Mouse (Mus musculus) right cerebral cortex, postnatal 14 days (tissue): ENCODE measurements around the gene Ccdc61.

Experiments
- DNase-seq: peaks from one replicate; pipeline ENCODE4 v3.0.0; 2022

Ccdc61 gene

DNA sequence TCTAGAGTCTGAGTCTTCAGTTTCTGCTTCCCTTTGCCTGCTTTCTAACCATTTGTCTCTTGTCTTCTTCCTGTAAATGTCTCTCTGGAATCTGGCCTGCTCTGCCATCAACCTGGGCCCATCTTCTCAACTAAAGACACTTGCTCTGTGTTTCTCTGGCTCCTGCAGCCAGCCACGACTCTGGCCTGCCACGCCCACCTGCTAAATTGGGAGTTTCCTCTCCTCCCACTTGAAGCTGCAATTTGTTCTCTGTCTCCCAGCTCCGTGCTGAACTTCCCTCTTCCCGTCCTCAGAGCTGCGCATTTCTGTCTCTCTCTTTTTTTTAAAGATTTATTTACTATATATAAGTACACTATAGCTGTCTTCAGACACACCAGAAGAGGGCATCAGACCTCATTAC is 65.4 kb downstream of the Ccdc61 start:
- no peak for DNase-seq

DNA sequence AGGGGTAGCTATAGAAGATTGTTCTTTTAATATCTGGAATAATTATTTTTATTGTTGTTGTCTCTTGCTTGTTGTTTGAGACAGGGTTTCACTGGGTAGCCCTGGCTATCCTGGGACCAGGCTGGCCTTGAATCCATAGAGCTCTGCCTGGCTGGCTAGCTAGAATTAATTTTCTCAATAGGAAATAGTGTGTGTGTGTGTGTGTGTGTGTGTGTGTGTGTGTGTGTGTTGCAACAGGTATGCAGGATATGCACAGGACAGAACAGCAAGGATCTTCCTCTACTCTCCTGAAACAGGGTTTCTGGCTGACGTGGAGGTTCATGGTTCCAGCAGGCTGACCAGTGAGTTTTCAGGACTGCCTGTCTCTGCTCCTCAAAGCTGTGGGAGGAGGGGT is 69.0 kb downstream of the Ccdc61 start:
- no peak for DNase-seq
